Mouse (Mus musculus) midbrain, embryonic 16.5 days (tissue): ENCODE measurements at regions not wholly inside any gene's neighbourhood (a gene's known extent, or its start where the extent isn't known, plus 50 kb on each side); places are given as distances from the start of the nearest gene placed in this dataset.

Source experiments
- ATAC-seq: fragments of 200-750 bp; cut with Nextera tagmentation; 2 replicates; pipeline ENCODE4 v1.8.0; 2017; ENCODE audit warnings: moderate TSS enrichment
- H3K27ac ChIP-seq: fragments of 300-500 bp; sonication (generic); 2 replicates; pipeline ENCODE4 v1.5.1; 2014; ENCODE audit warnings: mild to moderate bottlenecking, low read length, mixed read lengths
- H3K27me3 ChIP-seq: fragments of 300-500 bp; sonication (generic); 2 replicates; pipeline ENCODE4 v1.6.1; 2014; ENCODE audit warnings: low read depth, low read length, mixed read lengths; ENCODE audit not compliant: control insufficient read depth, insufficient read depth
- H3K36me3 ChIP-seq: fragments of 300-500 bp; sonication (generic); 2 replicates; pipeline ENCODE4 v1.6.1; 2014; ENCODE audit warnings: mild to moderate bottlenecking, low read length, moderate library complexity, mixed read lengths; ENCODE audit not compliant: control insufficient read depth, insufficient read depth
- H3K4me1 ChIP-seq: fragments of 300-500 bp; sonication (generic); 2 replicates; pipeline ENCODE4 v1.6.1; 2014; ENCODE audit warnings: mild to moderate bottlenecking, low read length, mixed read lengths; ENCODE audit not compliant: control insufficient read depth, insufficient read depth
- H3K4me2 ChIP-seq: fragments of 300-500 bp; sonication (generic); 2 replicates; pipeline ENCODE4 v1.6.1; 2014; ENCODE audit warnings: mild to moderate bottlenecking, low read length, mixed read lengths
- H3K4me3 ChIP-seq: fragments of 300-500 bp; sonication (generic); 2 replicates; pipeline ENCODE4 v1.5.1; 2014; ENCODE audit warnings: low read depth, mild to moderate bottlenecking, low read length, moderate library complexity, mixed read lengths
- H3K9ac ChIP-seq: fragments of 300-500 bp; sonication (generic); 2 replicates; pipeline ENCODE4 v1.6.1; 2014; ENCODE audit warnings: low read depth, low read length, mixed read lengths
- H3K9me3 ChIP-seq: fragments of 300-500 bp; sonication (generic); replicated peaks from 2 replicates; pipeline ENCODE4 v1.6.1; 2014; ENCODE audit warnings: mild to moderate bottlenecking, low read length, mixed read lengths; ENCODE audit not compliant: control insufficient read depth, poor library complexity, severe bottlenecking
- WGBS: fragments of 180-500 bp; shearing (Covaris S2); extraction: QIAGEN DNeasy Blood & Tissue Kit; methylation state at CpG from one replicate; pipeline ENCODE4 v1.1.7; 2014; 5-methylcytosine and 5-hydroxymethylcytosine counted together

GRCm38 (mm10) chr13:50999738-51000137 lies 100.9 kb upstream of the Spin1 start:
- H3K9ac ChIP-seq, result no peak overlapping the region
- no peaks in the 10 kb centered on the region for H3K9me3 ChIP-seq
- no peak for ATAC-seq
- no peaks in the 10 kb centered on the region for H3K36me3 ChIP-seq
- no peak overlapping the region for H3K4me2 ChIP-seq
- no peaks in the 10 kb centered on the region for H3K27me3 ChIP-seq
- H3K4me1 ChIP-seq, result no peaks in the 10 kb centered on the region
- WGBS, result 70% methylated on average over 4 of the region's 4 CpGs
- no peak overlapping the region for H3K4me3 ChIP-seq
- no peak overlapping the region for H3K27ac ChIP-seq

- no peak for ATAC-seq
- no peak overlapping the region for H3K4me2 ChIP-seq
- no peak overlapping the region for H3K27ac ChIP-seq
- no peaks in the 10 kb centered on the region for H3K36me3 ChIP-seq
- H3K9ac ChIP-seq, result no peak overlapping the region
- H3K27me3 ChIP-seq, result no peaks in the 10 kb centered on the region
- no peaks in the 10 kb centered on the region for H3K9me3 ChIP-seq
- H3K4me3 ChIP-seq, result no peak overlapping the region
- no peaks in the 10 kb centered on the region for H3K4me1 ChIP-seq
- WGBS, result 75% methylated on average over 3 of the region's 3 CpGs
Observed at GRCm38 (mm10) chr13:51004827-51005226, 95.9 kb upstream of the Spin1 start.

DNA sequence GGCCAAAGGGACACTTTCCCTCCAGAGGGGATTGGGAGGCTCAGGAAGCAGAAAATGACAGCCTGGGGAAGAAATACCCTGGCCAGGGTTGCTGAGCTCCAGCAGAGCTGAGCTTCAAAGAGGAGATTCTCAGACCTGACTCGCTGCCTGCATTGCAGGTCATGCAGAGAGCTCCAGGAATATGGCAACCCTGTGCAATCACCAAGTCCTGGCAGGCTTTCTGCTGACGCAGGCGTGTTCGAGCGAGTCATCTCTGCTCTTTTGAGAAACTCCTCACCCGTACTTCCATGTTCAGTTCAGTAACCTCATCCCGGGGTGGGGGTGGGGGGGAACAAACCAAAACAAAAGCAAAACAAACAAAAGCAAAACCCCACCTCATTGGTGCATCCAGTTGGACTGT lies 89.9 kb upstream of the Spin1 start:
- H3K36me3 ChIP-seq, result no peaks in the 10 kb centered on the region
- no peak for ATAC-seq
- no peaks in the 10 kb centered on the region for H3K4me1 ChIP-seq
- H3K27ac ChIP-seq, result no peak overlapping the region
- H3K27me3 ChIP-seq, result no peaks in the 10 kb centered on the region
- H3K4me2 ChIP-seq, result no peak overlapping the region
- H3K9me3 ChIP-seq, result no peaks in the 10 kb centered on the region
- H3K9ac ChIP-seq, result no peak overlapping the region
- 85% methylated on average over 7 of the region's 7 CpGs for WGBS
- H3K4me3 ChIP-seq, result no peak overlapping the region

GRCm38 (mm10) chr13:51016209-51016608 lies 84.5 kb upstream of the Spin1 start:
- no peaks in the 10 kb centered on the region for H3K36me3 ChIP-seq
- H3K27ac ChIP-seq, result no peak overlapping the region
- ATAC-seq, result no peak
- no peaks in the 10 kb centered on the region for H3K9me3 ChIP-seq
- 87% methylated on average over 3 of the region's 3 CpGs for WGBS
- H3K4me3 ChIP-seq, result no peak overlapping the region
- no peak overlapping the region for H3K9ac ChIP-seq
- H3K27me3 ChIP-seq, result no peaks in the 10 kb centered on the region
- H3K4me1 ChIP-seq, result no peaks in the 10 kb centered on the region
- no peak overlapping the region for H3K4me2 ChIP-seq

- Histone ChIP-seq H3K36me3 (no peaks in the 10 kb centered on the region), H3K4me3 (no peak overlapping the region), H3K9ac (no peak overlapping the region), H3K4me2 (no peak overlapping the region), H3K27me3 (no peaks in the 10 kb centered on the region), H3K9me3 (no peaks in the 10 kb centered on the region), H3K4me1 (no peaks in the 10 kb centered on the region), H3K27ac (no peak overlapping the region)
- WGBS, result 79% methylated on average over 16 of the region's 16 CpGs
- ATAC-seq, result no peak
Observed at GRCm38 (mm10) chr13:51016956-51017703, 83.5 kb upstream of the Spin1 start.

DNA sequence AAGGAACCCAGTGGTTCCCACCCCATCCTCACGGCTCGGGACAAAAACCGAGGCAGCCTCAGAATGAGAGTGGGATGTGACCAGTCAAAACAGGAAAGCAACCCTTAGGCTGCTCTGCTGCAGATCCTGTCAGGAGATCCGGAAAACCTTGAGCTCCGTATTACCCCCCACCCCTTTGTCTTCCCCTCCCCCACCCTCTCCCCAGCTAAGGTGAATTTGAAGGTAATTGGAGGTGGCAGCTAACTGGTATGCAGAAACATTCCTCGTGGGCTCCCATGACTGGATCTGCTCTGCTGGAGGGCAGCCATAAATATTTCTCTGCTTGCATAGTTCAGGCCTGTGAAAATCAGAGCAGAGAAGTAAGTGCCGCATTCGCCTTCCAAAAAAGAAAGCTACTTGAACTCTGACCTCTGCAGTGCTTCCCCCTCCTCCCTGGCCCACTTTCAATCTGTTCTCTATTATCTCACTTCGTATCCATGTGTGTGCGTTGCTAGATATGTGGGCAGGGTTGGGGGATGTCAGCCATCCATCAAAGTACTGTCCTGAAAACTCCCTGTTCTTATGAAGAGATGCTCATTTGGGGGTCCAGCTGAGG lies 82.9 kb upstream of the Spin1 start:
- Histone ChIP-seq H3K4me2 (no peak overlapping the region), H3K9me3 (no peaks in the 10 kb centered on the region), H3K9ac (no peak overlapping the region), H3K27me3 (no peaks in the 10 kb centered on the region), H3K27ac (no peak overlapping the region), H3K4me1 (no peaks in the 10 kb centered on the region), H3K4me3 (no peak overlapping the region), H3K36me3 (no peaks in the 10 kb centered on the region)
- ATAC-seq, result no peak
- WGBS, result 56% methylated on average over 10 of the region's 10 CpGs

GRCm38 (mm10) chr13:51018366-51018765 lies 82.3 kb upstream of the Spin1 start:
- no peaks in the 10 kb centered on the region for H3K36me3 ChIP-seq
- H3K9me3 ChIP-seq, result no peaks in the 10 kb centered on the region
- ATAC-seq, result no peak
- no peaks in the 10 kb centered on the region for H3K4me1 ChIP-seq
- no peak overlapping the region for H3K9ac ChIP-seq
- no peaks in the 10 kb centered on the region for H3K27me3 ChIP-seq
- no peak overlapping the region for H3K27ac ChIP-seq
- H3K4me3 ChIP-seq, result no peak overlapping the region
- no peak overlapping the region for H3K4me2 ChIP-seq
- WGBS, result 72% methylated on average over 10 of the region's 10 CpGs

DNA sequence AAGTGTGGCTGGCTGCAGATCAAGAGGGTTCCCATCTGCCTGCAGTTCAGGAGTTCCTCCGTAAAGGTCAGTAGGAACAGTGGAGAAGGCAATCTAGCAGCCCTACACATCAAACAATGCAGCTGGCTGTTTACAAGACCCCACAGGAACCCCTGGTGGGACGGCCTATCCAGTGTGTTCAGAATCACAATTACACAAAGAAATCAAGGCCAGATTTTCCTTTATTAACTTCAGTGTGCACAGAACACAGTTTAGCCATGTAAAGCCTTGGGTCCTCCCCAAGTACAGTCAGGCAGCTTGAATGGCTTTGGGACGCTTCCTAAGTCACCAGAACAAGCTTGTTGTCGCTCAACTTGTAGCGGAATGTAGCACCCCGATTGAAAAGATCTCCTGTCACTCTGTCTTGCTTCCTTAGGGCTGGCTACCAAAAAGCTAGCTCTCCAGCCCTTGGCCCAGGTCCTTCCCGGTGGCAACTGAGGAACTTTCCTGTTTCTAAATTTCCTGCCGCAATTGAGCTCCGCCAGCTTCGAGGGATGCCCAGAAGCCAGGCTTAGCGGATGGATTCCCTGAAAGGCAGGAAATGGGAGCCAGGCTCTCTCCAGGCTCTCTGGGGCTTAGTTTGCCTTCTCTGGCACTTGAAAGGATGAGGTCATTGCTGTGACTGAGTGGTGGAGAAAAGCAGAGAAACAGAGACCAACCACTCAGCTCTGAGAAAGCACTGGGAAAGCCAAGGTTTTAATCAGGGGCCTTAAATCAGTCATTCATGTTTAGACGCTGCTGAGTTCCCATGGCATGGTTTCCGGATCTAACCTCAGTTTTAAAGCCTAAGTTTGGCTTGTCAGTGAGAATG lies 78.1 kb upstream of the Spin1 start:
- H3K27me3 ChIP-seq, result no peaks in the 10 kb centered on the region
- H3K4me2 ChIP-seq, result no peak overlapping the region
- H3K27ac ChIP-seq, result peak overlapping the region; percentile 9; the same call in 1 of the 2 replicates
- H3K36me3 ChIP-seq, result no peaks in the 10 kb centered on the region
- no peaks in the 10 kb centered on the region for H3K4me1 ChIP-seq
- H3K4me3 ChIP-seq, result no peak overlapping the region
- no peak for ATAC-seq
- 70% methylated on average over 13 of the region's 13 CpGs for WGBS
- H3K9ac ChIP-seq, result no peak overlapping the region
- no peaks in the 10 kb centered on the region for H3K9me3 ChIP-seq

DNA sequence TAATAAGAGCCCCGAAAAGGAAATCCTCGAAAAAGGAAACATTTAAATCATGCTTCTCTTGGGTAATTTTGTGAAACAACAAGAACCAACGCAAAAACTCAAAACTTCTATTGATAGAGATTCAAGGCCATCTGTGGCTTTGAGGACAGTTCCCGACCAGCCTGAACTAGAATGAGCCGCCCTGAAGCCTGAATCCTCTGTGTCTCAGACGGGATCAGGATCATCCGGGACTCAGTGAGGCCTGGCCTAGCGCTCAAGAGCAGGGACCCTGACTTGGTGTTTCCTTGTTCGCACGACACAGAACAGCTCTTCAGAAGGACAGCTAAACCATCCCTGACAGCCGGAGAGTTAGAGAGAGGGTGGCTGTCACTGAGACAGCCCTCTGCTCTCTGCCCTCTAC lies 77.4 kb upstream of the Spin1 start:
- H3K9me3 ChIP-seq, result no peaks in the 10 kb centered on the region
- H3K4me1 ChIP-seq, result no peaks in the 10 kb centered on the region
- H3K36me3 ChIP-seq, result no peaks in the 10 kb centered on the region
- H3K27me3 ChIP-seq, result no peaks in the 10 kb centered on the region
- no peak overlapping the region for H3K4me2 ChIP-seq
- no peak for ATAC-seq
- no peak overlapping the region for H3K27ac ChIP-seq
- WGBS, result 91% methylated on average over 11 of the region's 11 CpGs
- no peak overlapping the region for H3K9ac ChIP-seq
- no peak overlapping the region for H3K4me3 ChIP-seq
